Mouse (Mus musculus) left cerebral cortex, postnatal 36 days (tissue): ENCODE results near the gene Fignl1. TPM values are rescaled to one million over a fixed set of nuclear protein-coding genes. Genes with fewer than 3 reads are reported as not detected.

ENCODE experiments used
- DNase-seq, 2 experiments: peaks; one replicate each; pipeline ENCODE4 v3.0.0; 2021 to 2022; ENCODE audit warnings: low spot score in 2 of 2, mixed read lengths in 1 of 2
- intact Hi-C: fragments of 180-260 bp; cut with DNase I; formaldehyde crosslinking; loops from one replicate; pipeline ENCODE4 v1.15.1; 2025
- total RNA-seq, 2 experiments: library from RNA; stranded (reverse); gene quantifications; 2 replicates each; pipeline ENCODE4 v1.2.3; 2021

Fignl1 gene
- total RNA-seq = under 1 TPM; 0.49 to 0.63 TPM

DNA sequence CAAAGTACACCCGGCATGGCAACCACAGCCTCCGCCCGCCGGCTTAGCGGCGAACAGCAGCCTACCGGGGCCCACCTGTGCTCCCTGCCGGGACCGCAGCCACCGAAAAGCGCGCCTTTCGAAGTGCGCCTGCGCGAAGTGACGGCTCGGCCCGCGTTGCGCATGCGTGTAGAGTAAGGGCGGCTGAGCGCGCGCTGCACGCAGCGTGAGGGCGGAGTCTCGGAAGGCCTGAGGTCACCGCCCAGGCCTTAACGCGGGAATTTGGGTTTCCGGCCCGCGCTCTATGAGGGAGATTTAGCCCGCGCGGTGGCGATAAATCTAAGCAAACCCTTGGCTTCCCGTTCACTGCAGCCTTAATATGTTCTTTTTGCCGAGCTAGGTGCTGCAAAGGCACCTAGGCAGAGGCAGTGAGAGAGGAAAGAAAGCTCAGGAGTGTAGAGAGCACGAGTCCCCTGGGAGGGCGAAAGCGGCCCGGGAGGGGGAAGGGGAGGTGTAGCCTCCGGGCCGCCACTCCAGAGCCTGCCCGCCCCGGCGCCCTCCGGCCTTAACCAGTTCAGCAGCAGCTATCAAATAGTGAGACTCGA is at the start of gene Fignl1:
Fignl1 (minus strand) TSS at position 143 of the 584 bp plus-strand sequence.
- intact Hi-C loops = no loop called here
- DNase-seq = peak; percentile 96 to 97

DNA sequence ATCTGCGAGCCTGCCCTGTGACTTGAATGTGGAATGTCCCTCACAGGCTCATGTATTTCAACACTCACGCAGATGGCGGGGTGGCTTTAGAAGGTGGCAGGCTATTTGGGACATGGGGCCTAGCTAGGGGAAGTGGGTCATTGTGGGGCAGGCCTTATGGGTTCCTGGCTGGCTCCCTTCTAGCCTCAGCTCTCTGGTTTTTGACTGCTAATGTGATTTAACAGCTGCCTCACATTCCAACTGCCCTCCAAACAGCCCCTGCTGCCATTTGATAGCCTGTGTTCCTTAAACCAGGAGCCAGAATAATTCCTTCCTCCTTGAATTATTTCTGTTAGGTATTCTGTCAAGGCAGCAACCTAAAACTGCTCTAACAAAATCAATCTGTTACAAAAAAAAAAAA is 48.2 kb upstream of the Fignl1 start:
- intact Hi-C loops = no loop called here
- no peak for DNase-seq

DNA sequence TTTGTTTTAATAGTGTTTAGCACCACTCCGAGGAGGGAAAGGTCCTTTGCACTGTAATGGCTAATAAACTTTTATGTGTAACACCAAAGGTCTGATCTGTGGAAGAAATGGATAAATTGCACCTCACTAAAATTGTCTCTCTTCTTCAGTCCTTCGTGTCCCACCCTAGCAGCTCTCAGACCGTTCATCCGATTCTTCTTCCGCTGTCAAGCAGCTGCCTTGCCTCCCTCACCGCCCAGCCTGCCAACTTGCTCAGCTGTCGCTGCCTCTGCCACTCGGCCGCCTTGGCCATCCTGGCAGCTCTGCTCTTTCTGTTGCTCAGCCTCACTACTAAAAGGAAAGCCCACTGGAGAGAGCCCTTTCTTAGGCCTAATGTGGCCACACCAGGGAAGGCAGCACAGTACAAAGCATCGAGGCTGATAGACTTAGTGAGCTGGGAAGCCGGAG is 46.9 kb upstream of the Fignl1 start:
- DNase-seq = no peak
- intact Hi-C loops = no loop called here

DNA sequence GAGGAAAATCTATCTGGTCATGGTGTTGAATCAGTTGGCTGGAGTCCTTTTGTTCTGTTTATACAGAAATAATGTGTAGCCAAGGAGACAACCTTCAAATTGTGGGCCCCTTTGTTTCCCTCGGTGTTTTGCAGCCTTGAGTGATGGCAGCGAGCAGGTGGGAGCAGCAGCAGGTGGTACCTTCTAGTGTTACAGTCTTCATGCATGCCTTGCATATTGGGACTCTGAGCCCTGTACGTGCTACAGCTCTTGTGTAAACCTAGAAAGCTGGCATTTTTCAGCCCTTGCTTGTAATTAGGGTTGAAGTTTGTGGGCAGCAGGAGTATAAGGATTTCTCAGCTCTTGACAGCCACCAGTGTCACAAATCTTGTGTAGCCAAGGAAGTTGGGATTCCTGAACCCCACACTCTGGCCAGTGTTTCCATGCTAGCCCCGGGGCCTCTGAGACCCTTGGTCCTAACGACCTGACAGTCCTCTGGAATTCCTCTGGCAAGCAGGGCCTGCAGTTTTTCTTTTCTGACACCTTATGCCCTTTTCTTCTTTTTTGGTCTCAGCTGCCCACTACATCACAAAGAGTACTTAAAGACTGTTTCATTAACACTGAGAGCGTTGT is 46.4 kb upstream of the Fignl1 start:
- no peak for DNase-seq
- intact Hi-C loops = no loop called here

DNA sequence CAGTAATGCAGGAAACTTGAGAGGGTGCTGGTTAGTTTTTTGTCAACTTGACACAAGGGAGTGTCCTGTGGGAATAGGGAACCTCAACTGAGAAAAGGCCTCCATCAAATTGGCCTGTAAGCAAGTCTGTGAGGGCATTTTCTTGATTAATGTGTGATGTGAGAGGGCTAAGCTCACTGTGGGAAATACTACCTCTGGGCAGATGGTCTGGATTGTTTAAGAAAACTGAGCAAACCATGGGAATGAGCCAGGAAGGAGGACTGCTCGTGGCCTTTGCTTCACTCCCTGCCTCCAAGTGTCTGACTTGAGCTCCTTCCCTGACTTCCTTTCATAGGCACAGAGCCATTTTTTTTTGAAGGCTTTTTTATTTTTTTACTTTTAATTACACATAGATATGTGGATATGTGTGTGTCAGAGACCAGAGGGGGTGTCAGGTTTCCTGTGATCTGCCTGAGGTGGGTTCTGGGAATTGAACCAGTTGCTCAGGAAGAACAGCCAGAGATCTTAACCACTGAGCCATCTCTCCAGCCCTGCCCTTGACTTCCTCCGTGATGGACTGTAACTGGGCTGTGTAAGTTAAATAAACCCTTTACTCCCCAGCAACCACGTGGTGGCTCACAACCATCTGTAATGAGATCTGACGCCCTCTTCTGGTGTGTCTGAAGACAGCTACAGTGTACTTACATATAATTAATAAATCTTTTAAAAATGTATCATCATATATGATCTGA is 45.1 kb upstream of the Fignl1 start:
- intact Hi-C loops = no loop called here
- DNase-seq = no peak

DNA sequence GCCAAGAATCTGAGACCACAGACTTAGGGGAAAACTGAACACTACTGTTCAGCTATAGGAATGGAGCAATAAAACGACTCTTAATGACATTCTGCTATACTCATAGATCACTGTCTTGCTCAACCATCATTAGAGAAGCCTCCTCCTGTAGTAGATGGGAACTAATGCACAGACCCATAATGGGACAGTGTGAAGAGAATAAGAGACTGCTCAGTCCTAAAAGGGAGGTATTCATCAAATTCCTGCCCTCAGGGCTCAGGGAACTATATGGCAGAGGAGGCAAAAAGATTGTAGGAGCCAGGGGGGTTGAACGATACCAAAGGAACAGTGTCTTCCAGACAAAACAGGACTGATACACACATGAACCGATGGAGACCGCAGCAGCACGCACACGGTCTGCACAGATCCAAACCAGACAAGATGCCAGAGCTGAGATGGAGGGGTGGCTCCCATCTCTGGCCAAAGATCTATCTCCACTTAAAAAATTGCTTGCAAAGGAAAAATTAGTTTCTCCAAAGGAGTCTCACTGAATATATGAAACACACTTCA is 43.3 kb upstream of the Fignl1 start:
- intact Hi-C loops = no loop called here
- DNase-seq = no peak

DNA sequence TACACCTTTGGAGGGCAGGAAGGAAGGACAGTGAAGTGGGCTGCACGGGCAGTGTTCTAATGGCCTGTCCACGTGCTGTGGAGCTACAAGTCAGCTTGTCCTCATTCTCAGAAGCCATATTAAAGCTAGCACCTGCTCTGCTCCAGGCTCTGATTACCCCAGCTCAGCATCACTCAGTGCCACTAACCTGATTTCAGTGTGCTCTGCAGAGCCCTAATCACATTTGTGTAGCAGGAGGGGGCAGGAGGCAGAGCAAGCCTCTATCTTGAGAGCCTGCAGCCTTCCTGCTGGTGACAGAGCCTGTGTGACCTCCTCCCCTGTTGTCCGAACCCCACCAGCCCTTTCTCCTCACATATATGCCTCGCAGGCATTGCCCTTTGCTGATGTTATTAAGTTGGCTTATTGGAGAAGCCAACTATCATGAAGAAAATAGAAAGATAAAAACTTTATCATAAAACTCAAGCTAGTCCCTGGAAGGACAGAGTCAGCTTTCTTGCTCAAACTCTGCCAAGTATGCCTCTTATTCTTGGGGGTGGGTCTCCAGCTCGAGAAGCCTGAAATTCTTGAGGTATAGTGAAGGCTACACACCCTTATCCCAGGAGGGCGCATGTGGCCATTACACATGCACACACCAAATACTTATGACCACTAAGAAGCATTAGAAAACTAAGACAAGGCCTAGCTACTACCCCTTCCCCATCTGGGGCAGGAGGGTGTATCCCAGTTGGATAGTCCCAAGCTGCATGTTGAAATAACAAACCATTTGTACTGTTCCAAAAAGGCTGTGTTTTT is 41.9 kb upstream of the Fignl1 start:
- intact Hi-C loops = no loop called here

DNA sequence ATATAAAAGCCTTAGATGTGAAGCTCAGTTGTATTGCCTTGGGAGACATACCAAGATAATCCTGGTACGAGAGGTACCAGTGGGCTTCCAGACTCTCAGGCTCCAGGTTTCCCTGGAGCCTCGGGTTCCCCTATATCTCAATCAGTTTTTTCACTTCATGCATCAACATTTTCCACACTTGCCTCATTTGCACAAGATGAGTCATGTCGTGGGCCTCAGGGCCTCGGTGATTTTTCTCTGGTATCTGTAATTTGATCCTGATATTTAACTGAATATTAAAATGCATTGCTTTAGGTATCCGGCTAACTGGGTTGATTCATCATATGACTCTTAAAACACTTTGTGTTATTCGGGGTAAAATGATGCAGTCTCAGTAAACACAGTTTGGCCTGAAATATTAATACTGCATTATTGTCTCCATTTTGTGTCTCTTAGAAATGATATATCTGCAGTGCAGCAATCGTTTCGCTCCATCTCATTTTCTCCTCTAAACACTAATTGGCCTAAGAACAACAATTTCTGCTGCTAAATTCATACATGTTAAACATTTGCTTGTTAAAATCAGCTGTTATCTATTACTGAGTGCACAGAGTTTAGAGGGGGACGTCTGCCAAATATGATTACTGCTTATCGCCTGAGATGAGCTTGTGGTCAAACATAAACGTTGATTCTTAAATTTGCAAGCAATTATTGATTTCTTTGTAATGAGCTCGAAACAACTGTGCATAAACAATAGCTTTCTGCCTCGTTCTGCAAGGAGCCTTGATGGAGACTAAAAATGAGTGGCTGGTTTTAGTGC is 41.0 kb upstream of the Fignl1 start:
- no peak for DNase-seq
- intact Hi-C loops = no loop called here

More for the DNA sequence above, 41.9 kb upstream of the Fignl1 start:
- DNase-seq = no peak

DNA sequence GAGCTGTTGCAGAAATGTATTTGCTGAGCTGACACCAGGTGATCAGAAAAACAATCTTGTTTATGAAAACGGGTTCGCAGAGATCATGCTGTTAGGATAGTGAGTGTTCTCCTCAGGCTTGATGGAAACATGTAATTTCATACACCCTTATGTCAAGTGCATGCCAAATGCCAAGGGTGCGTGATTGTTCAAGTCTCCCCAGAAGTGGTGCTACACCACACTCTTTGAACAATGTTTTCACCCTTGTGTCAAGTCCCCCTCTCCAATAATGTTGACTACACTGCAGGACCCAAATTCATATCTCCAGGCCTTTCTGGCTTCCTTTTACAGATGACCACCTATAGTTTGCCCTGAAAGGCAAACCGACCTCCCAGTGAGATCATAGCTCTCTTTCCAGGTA is 39.7 kb upstream of the Fignl1 start:
- intact Hi-C loops = no loop called here
- no peak for DNase-seq

DNA sequence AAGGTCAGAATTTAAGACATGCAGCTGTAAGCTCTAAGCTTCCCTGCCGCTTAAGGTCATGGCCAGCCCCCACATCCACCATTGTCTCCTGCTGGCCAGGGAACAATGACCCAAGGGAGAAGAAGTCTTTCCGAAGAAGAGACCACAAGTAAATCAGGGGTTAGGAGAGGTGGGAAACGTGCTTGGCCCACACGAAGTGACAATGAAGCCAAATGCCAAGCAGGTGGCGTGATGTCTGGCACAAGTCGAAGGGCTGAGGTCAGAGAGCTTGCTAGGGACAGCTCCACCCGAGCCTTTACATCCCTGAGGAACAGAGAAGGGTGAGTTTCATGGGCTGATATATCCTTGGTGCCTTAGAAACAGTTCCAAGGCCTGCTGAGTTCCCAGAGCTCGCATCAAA is 36.3 kb upstream of the Fignl1 start:
- no peak for DNase-seq
- intact Hi-C loops = no loop called here

DNA sequence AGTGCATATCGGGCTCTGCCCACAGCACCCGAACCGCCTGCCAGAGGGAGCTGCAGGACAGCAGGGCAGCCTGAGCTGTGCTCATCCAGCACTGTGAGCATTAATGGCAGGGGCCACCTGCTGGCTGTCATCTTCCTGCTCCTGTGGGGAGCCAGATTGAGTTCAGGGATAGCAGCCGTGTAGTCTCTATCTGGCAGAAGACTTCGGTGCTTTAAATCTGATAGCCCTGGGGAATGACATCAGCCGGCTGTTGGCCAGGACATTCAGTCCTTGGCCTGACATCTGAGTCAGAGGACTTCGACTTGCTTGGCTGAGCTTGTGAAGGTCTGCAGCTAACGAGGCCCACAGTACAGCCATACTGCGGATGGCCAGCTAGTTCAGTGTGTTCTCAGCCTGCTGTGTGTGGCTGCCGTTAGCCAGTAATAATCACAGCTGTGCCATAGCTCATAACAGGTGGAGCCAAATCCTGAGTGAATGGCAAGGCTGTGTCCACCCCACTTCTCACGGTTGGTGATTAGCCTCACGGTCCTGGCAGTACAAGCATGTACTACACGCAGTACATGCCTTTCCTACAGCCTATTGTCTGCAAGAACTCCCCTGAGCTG is 35.7 kb upstream of the Fignl1 start:
- peak in 1 of 2 experiments; percentile 29 for DNase-seq
- intact Hi-C loops = no loop called here

DNA sequence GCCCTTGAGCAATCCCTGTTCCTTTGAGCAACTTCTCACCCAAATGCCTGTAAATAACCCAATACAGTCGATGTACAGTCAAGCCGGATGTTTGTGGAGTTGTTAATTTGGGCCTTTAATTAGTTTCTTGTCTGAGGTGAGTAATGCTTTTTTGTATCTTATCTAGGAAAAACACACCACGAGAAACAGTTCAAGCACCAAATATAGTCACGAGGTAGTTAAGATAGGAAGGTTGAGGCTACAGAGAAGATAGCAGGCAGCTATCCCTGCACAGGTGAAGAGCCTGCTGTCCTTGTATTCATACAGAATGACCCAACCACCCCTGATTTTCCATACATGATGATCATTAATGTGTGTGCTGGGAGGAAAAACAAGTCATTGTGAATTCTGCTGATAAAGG is 32.8 kb upstream of the Fignl1 start:
- intact Hi-C loops = no loop called here
- no peak for DNase-seq

DNA sequence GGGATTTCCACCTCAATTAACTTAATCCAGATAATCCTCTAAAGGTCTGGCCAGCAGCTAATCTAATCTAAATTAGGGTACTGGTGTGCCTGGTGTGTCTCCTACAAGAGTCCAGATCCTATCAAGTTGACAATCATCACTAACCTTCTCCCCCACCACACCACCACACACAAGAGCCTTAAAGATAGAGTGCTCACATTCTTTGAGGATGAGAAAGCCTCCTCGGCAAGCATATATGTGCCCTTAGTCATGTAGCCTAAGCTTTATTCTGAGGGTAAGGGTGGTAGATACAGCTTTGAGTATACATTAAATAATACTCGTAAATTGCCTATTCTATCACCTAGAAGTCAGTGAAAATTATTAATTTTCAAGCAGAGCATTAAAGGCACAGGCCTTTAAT is 32.0 kb upstream of the Fignl1 start:
- intact Hi-C loops = no loop called here

DNA sequence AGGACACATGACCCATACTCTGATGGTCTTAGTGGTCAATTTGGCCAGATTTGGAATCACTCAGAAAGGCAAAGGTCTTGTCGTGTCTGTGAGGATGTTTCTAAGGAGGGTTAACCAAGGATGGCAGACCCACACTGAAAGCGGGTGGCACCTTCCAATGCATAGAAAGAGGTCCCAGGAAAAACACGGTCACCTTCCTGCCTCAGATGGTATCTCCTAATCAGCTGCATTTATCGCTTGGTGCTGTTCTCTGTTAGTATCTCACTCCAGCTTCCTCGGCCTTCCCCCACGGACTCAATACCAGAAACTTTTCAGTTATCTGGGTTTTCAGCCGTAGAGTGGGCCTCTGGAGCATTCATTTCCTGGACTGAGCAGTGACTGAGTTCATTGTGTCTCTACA is 31.1 kb upstream of the Fignl1 start:
- intact Hi-C loops = no loop called here
- no peak for DNase-seq

More for the DNA sequence above, 32.0 kb upstream of the Fignl1 start:
- no peak for DNase-seq

DNA sequence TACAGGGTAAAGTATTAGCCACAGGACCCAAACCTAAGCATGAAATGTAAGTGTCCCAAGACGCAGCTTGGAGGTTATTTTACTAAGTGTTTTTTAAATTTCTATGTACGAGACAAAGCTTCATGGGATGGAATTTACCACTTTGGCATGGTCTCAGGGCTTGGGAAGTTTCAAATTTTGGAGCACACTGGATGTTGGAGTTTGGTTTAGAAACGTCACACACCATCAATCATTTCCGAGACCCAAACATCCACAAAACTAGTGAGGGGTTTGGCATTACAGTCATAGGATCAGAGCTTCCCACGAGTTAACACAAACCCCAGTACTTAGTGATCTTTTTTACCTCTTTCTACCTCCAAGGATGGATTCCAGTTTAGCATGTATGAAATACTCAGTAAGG is 28.6 kb upstream of the Fignl1 start:
- no peak for DNase-seq
- intact Hi-C loops = no loop called here

DNA sequence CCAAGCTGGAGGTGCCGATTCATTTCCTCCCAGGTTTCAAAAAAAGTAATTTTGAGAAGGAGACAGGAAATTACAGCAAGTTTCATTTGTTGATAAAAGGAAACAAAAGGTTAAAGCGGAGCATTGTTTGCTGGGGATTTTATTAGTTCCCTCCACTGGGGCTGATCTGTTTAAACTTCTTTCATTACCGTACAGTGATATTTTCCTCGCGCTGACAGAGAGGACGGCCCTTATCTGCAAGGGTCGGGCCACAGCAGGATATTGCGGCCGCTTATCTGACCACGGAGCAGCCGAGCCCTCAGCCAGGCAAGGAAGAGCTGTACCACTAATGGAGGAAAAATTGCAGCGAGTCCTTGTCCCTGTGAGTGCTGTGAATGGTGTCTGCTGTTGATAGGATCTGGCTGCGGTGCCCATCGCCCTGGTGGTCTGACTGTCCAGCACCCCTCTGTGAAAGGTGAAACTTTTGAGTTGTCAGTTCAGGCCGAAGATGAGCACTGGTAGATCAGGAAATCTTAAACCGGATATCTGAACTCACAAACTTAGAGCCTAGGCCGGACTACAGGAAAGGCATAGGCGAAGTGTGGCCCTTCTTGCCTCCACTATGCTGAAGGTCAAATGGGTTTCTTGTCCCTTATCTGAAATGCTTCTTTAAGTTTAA is 28.1 kb upstream of the Fignl1 start:
- intact Hi-C loops = no loop called here
- no peak for DNase-seq

DNA sequence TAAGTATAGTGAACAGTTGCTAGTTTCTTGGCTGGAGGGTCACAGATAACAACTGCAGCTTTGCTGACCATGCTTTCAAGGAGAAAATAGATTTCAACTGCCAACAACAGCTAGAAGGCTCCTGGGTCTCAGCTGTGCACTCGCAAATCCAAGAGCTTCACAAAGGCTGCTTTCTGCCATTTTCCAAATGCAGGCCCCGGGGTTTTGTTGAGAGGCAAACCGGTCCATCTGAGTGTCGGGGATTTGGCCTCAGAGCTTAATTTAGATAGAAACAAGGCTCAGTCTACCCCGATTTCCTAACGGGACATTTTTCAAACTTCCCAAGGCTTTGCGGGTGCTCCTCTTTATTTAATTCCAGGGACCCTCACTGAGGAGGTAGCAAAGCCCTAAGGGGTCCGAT is 27.5 kb upstream of the Fignl1 start:
- intact Hi-C loops = no loop called here
- DNase-seq = no peak

DNA sequence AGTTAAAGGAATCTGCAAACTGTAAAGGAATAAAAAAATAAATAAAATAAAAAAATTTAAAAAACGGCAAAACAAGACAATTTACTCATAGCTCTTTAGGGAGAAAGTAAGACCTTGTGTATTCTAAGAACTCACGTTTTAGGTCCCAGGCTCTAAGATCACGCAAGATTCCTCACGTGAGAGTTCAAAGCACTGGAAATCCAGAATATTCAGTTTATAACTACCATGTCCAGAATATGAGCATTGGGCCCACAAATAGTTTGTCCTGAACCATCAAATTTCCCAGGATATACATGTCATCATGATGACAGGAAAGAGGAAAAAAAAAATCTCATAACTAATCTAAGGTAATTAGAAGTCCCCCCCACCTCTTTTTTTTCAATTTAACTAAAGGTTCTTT is 27.0 kb upstream of the Fignl1 start:
- no peak for DNase-seq
- intact Hi-C loops = no loop called here
